Mouse (Mus musculus): Measurements from ENCODE around the gene Ube2s. TPM values are rescaled to one million over a fixed set of nuclear protein-coding genes. Genes with fewer than 3 reads are reported as not detected.

The Ube2s gene
- total and polyA plus RNA-seq, 3 experiments, result 171 to 538 (median 210) TPM

- no peak for DNase-seq (ENCODE audit: low spot score)
- no peaks in the 10 kb centered on the region for H3K9me3 ChIP-seq (replicated peaks)
- H3K4me1 ChIP-seq (ENCODE audit: insufficient read depth, low read depth, low read length), result 0 out of 2 replicates have a peak, but pooled peaks cover 4% of the 10 kb centered on the region
- peaks cover 21% of the 10 kb centered on the region for H3K27me3 ChIP-seq (ENCODE audit: insufficient read depth, low read length)
- no peak overlapping the region for H3K4me3 ChIP-seq (ENCODE audit: low read depth, low read length)
- no peak for TF ChIP-seq POLR2AphosphoS5 (IDR thresholded peaks at IDR 0.05; ENCODE audit: insufficient replicate concordance, low read depth, low read length)
- no peak for TF ChIP-seq GATA2 (IDR thresholded peaks at IDR 0.05; ENCODE audit: borderline replicate concordance, low read depth, low read length)
- no peak for TF ChIP-seq GATA1 (IDR thresholded peaks at IDR 0.05; ENCODE audit: borderline replicate concordance, low read length)
- no peak for TF ChIP-seq CTCF (IDR thresholded peaks at IDR 0.05; ENCODE audit: low read depth, low read length)
- TF ChIP-seq TAL1 (conservative IDR thresholded peaks at IDR 0.05; ENCODE audit: low read depth, low read length), result no peak
- ATAC-seq (ENCODE audit: extremely low read depth, insufficient number of reproducible peaks, low FRiP score, poor library complexity, severe bottlenecking), result no peak
- H3K36me3 ChIP-seq (replicated peaks), result no peaks in the 10 kb centered on the region
Observed at GRCm38 (mm10) chr7:4842634-4843131, 30.3 kb upstream of the Ube2s start.

DNA sequence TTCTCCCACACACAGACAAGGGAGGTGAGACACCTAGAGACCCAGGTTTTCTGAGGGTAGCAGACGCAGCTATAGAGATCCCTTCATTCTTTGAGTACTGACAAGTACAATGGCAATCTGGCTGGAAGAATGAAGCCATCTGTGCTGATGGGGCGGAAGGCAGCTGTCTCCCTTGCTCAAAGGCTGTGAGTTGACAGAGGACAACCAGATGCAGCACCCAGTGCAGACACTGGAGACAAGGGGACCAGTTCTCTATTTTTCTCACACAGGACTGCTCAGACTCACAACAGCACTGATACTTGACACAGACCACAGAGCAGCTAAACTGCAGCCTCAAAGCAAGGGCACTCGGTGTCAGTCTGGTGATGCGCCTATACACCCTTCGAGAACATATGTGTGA is 29.7 kb upstream of the Ube2s start:
- TF ChIP-seq TAL1 (conservative IDR thresholded peaks at IDR 0.05; ENCODE audit: low read depth, low read length) (no peak), GATA2 (IDR thresholded peaks at IDR 0.05; ENCODE audit: borderline replicate concordance, low read depth, low read length) (no peak), CTCF (IDR thresholded peaks at IDR 0.05; ENCODE audit: low read depth, low read length) (no peak), GATA1 (IDR thresholded peaks at IDR 0.05; ENCODE audit: borderline replicate concordance, low read length) (no peak), POLR2AphosphoS5 (IDR thresholded peaks at IDR 0.05; ENCODE audit: insufficient replicate concordance, low read depth, low read length) (no peak)
- no peaks in the 10 kb centered on the region for H3K36me3 ChIP-seq (replicated peaks)
- DNase-seq (ENCODE audit: low spot score) (no peak), ATAC-seq (ENCODE audit: extremely low read depth, insufficient number of reproducible peaks, low FRiP score, poor library complexity, severe bottlenecking) (no peak)
- H3K4me3 ChIP-seq (ENCODE audit: low read depth, low read length), result no peak overlapping the region
- H3K27me3 ChIP-seq (ENCODE audit: insufficient read depth, low read length), result peaks cover 25% of the 10 kb centered on the region
- 0 out of 2 replicates have a peak, but pooled peaks cover 4% of the 10 kb centered on the region for H3K4me1 ChIP-seq (ENCODE audit: insufficient read depth, low read depth, low read length)
- no peaks in the 10 kb centered on the region for H3K9me3 ChIP-seq (replicated peaks)

GRCm38 (mm10) chr7:4837639-4838038 is 25.2 kb upstream of the Ube2s start:
- H3K4me1 ChIP-seq (ENCODE audit: insufficient read depth, low read depth, low read length), result 0 out of 2 replicates have a peak, but pooled peaks cover under 1% of the 10 kb centered on the region

GRCm38 (mm10) chr7:4836351-4836792 is 24.0 kb upstream of the Ube2s start:
- Histone ChIP-seq H3K4me3 (ENCODE audit: low read depth, low read length) (no peak overlapping the region), H3K36me3 (replicated peaks) (no peaks in the 10 kb centered on the region)

More at GRCm38 (mm10) chr7:4837639-4838038, 25.2 kb upstream of the Ube2s start:
- Histone ChIP-seq H3K4me3 (ENCODE audit: low read depth, low read length) (no peak overlapping the region), H3K9me3 (replicated peaks) (no peaks in the 10 kb centered on the region), H3K27me3 (ENCODE audit: insufficient read depth, low read length) (peaks cover 32% of the 10 kb centered on the region), H3K36me3 (replicated peaks) (no peaks in the 10 kb centered on the region)
- TF ChIP-seq GATA2 (IDR thresholded peaks at IDR 0.05; ENCODE audit: borderline replicate concordance, low read depth, low read length) (no peak), POLR2AphosphoS5 (IDR thresholded peaks at IDR 0.05; ENCODE audit: insufficient replicate concordance, low read depth, low read length) (no peak), CTCF (IDR thresholded peaks at IDR 0.05; ENCODE audit: low read depth, low read length) (no peak), TAL1 (conservative IDR thresholded peaks at IDR 0.05; ENCODE audit: low read depth, low read length) (no peak), GATA1 (IDR thresholded peaks at IDR 0.05; ENCODE audit: borderline replicate concordance, low read length) (no peak)
- ATAC-seq (ENCODE audit: extremely low read depth, insufficient number of reproducible peaks, low FRiP score, poor library complexity, severe bottlenecking) (no peak), DNase-seq (ENCODE audit: low spot score) (no peak)

GRCm38 (mm10) chr7:4835631-4836327 is 23.4 kb upstream of the Ube2s start:
- Histone ChIP-seq H3K4me3 (ENCODE audit: low read depth, low read length) (no peak overlapping the region), H3K27me3 (ENCODE audit: insufficient read depth, low read length) (peaks cover 26% of the 10 kb centered on the region; the same call in 1 of the 2 replicates), H3K4me1 (ENCODE audit: insufficient read depth, low read depth, low read length) (no peaks in the 10 kb centered on the region), H3K36me3 (replicated peaks) (no peaks in the 10 kb centered on the region), H3K9me3 (replicated peaks) (no peaks in the 10 kb centered on the region)
- DNase-seq (ENCODE audit: low spot score), result no peak
- ATAC-seq (ENCODE audit: extremely low read depth, insufficient number of reproducible peaks, low FRiP score, poor library complexity, severe bottlenecking), result no peak
- TF ChIP-seq GATA1 (IDR thresholded peaks at IDR 0.05; ENCODE audit: borderline replicate concordance, low read length), result no peak

More at GRCm38 (mm10) chr7:4836351-4836792, 24.0 kb upstream of the Ube2s start:
- no peaks in the 10 kb centered on the region for H3K9me3 ChIP-seq (replicated peaks)
- DNase-seq (ENCODE audit: low spot score) (no peak), ATAC-seq (ENCODE audit: extremely low read depth, insufficient number of reproducible peaks, low FRiP score, poor library complexity, severe bottlenecking) (no peak)
- H3K4me1 ChIP-seq (ENCODE audit: insufficient read depth, low read depth, low read length), result no peaks in the 10 kb centered on the region
- TF ChIP-seq POLR2AphosphoS5 (IDR thresholded peaks at IDR 0.05; ENCODE audit: insufficient replicate concordance, low read depth, low read length) (no peak), CTCF (IDR thresholded peaks at IDR 0.05; ENCODE audit: low read depth, low read length) (no peak), GATA1 (IDR thresholded peaks at IDR 0.05; ENCODE audit: borderline replicate concordance, low read length) (no peak), GATA2 (IDR thresholded peaks at IDR 0.05; ENCODE audit: borderline replicate concordance, low read depth, low read length) (no peak), TAL1 (conservative IDR thresholded peaks at IDR 0.05; ENCODE audit: low read depth, low read length) (no peak)
- peaks cover 26% of the 10 kb centered on the region; the same call in 1 of the 2 replicates for H3K27me3 ChIP-seq (ENCODE audit: insufficient read depth, low read length)

- no peaks in the 10 kb centered on the region for H3K9me3 ChIP-seq (replicated peaks)
- ATAC-seq (ENCODE audit: extremely low read depth, insufficient number of reproducible peaks, low FRiP score, poor library complexity, severe bottlenecking), result no peak
- H3K36me3 ChIP-seq (replicated peaks), result no peaks in the 10 kb centered on the region
- no peak overlapping the region for H3K4me3 ChIP-seq (ENCODE audit: low read depth, low read length)
- no peaks in the 10 kb centered on the region for H3K4me1 ChIP-seq (ENCODE audit: insufficient read depth, low read depth, low read length)
- TF ChIP-seq TAL1 (conservative IDR thresholded peaks at IDR 0.05; ENCODE audit: low read depth, low read length) (no peak), CTCF (IDR thresholded peaks at IDR 0.05; ENCODE audit: low read depth, low read length) (no peak), GATA2 (IDR thresholded peaks at IDR 0.05; ENCODE audit: borderline replicate concordance, low read depth, low read length) (no peak), GATA1 (IDR thresholded peaks at IDR 0.05; ENCODE audit: borderline replicate concordance, low read length) (no peak), POLR2AphosphoS5 (IDR thresholded peaks at IDR 0.05; ENCODE audit: insufficient replicate concordance, low read depth, low read length) (no peak)
- H3K27me3 ChIP-seq (ENCODE audit: insufficient read depth, low read length), result peaks cover 6% of the 10 kb centered on the region
- no peak for DNase-seq (ENCODE audit: low spot score)
Observed at GRCm38 (mm10) chr7:4830476-4830875, 18.1 kb upstream of the Ube2s start.
